Comparison of ENCODE assay signal across 25 mouse cellular contexts in genomic region chr2:49651737-49652136, GRCm38 (mm10).
"Had no signal": no experiment of that assay in that cellular context is flagged by ENCODE, and none has a peak within 500 bp of the region (broad histone marks: within the 10 kb centered on the region; RNA-seq: fewer than 3 reads in every experiment).

No protein-coding gene starts in this region.

- H3K4me2 ChIP-seq: heart, embryonic 11.5 days; heart, embryonic 13.5 days; heart, embryonic 15.5 days; hindbrain, embryonic 13.5 days; hindbrain, embryonic 15.5 days; kidney, embryonic 15.5 days; limb, embryonic 12.5 days; liver, embryonic 11.5 days; liver, embryonic 13.5 days had no signal

- H3K4me1 ChIP-seq: kidney, embryonic 15.5 days; liver, embryonic 13.5 days had no signal

- H3K4me3 ChIP-seq: heart, adult 2 months; heart, embryonic 13.5 days; heart, embryonic 15.5 days; hindbrain, embryonic 13.5 days; hindbrain, embryonic 15.5 days; kidney, embryonic 15.5 days; limb, embryonic 10.5 days; limb, embryonic 12.5 days; liver, embryonic 13.5 days had no signal

- ATAC-seq: forebrain, embryonic 16.5 days; hindbrain, postnatal 0 days; intestine, embryonic 16.5 days had no signal

- H3K9ac ChIP-seq: heart, embryonic 13.5 days; heart, embryonic 15.5 days; hindbrain, embryonic 13.5 days; hindbrain, embryonic 15.5 days; kidney, embryonic 15.5 days; limb, embryonic 12.5 days; liver, embryonic 13.5 days had no signal

- DNase-seq: gastrocnemius, postnatal 14 days; gastrocnemius, postnatal 36 days; heart, adult 2 months; kidney, adult 11 months; kidney, adult 2 months; kidney, adult 9 months; kidney, postnatal 14 days; kidney, postnatal 36 days; layer of hippocampus, adult 9-11 months; layer of hippocampus, postnatal 36 days; liver; liver, embryonic 13.5 days had no signal

- H3K27ac ChIP-seq: heart, adult 2 months; heart, embryonic 13.5 days; heart, embryonic 15.5 days; hindbrain, embryonic 13.5 days; hindbrain, embryonic 15.5 days; hindbrain, postnatal 0 days; kidney, embryonic 15.5 days; kidney, postnatal 0 days; limb, embryonic 10.5 days; limb, embryonic 12.5 days; liver, embryonic 13.5 days had no signal

- H3K9me3 ChIP-seq: heart, embryonic 13.5 days; heart, embryonic 15.5 days; hindbrain, embryonic 13.5 days; hindbrain, embryonic 15.5 days; kidney, embryonic 15.5 days; limb, embryonic 10.5 days; limb, embryonic 12.5 days; liver, embryonic 13.5 days had no signal

- H3K36me3 ChIP-seq: heart, embryonic 13.5 days; heart, embryonic 15.5 days; hindbrain, embryonic 15.5 days; kidney, embryonic 15.5 days; limb, embryonic 12.5 days; liver, embryonic 13.5 days had no signal

- H3K27me3 ChIP-seq: heart, embryonic 13.5 days; heart, embryonic 15.5 days; hindbrain, embryonic 13.5 days; hindbrain, embryonic 15.5 days; kidney, embryonic 15.5 days; limb, embryonic 12.5 days; liver, embryonic 13.5 days had no signal
